13 mouse cellular contexts compared by ENCODE assay signal in genomic region chr14:110618496-110618920, GRCm38 (mm10).
DNase-seq lines count a peak whose midpoint lies in the region; ATAC-seq and TF ChIP-seq lines count a peak whose summit lies in the region.
"Had no signal": no experiment of that assay in that cellular context is flagged by ENCODE, and none has a peak within 500 bp of the region (broad histone marks: within the 10 kb centered on the region; RNA-seq: fewer than 3 reads in every experiment).

No protein-coding gene starts in this region.

- 47% methylated on average over 3 of the region's 3 CpGs for WGBS in embryonic facial prominence, embryonic 14.5 days
- WGBS in embryonic facial prominence, embryonic 10.5 days = 69% methylated on average over 3 of the region's 3 CpGs
- WGBS in liver, adult 2 months = 65% methylated on average over 3 of the region's 3 CpGs
- 43% methylated on average over 3 of the region's 3 CpGs for WGBS in stomach, embryonic 14.5 days

- H3K4me1 ChIP-seq in embryonic facial prominence, embryonic 14.5 days (ENCODE audit: control insufficient read depth, insufficient read depth, low read length) = no peaks in the 10 kb centered on the region
- no peaks in the 10 kb centered on the region for H3K4me1 ChIP-seq in embryonic facial prominence, embryonic 10.5 days
- H3K4me1 ChIP-seq in liver, adult 2 months (ENCODE audit: control insufficient read depth, insufficient read depth, low read length) = no peaks in the 10 kb centered on the region
- 0 out of 2 replicates have a peak, but pooled peaks cover 3% of the 10 kb centered on the region for H3K4me1 ChIP-seq in stomach, embryonic 14.5 days (ENCODE audit: control insufficient read depth, insufficient read depth, low read length)
- H3K4me1 ChIP-seq: stomach, embryonic 15.5 days had no signal

- no peak overlapping the region for H3K4me2 ChIP-seq in embryonic facial prominence, embryonic 14.5 days (ENCODE audit: low read depth, low read length)
- H3K4me2 ChIP-seq in stomach, embryonic 14.5 days (replicated peaks; ENCODE audit: low read depth, low read length) = peak overlapping the region; percentile 18; the same call in 1 of the 2 replicates
- H3K4me2 ChIP-seq: limb, embryonic 13.5 days; stomach, embryonic 15.5 days had no signal

- no peak for TF ChIP-seq CTCF in liver, adult 2 months (IDR thresholded peaks at IDR 0.05; ENCODE audit: low read depth, low read length)

- no peak overlapping the region for H3K9ac ChIP-seq in embryonic facial prominence, embryonic 14.5 days (ENCODE audit: low read depth, low read length)
- no peak overlapping the region for H3K9ac ChIP-seq in liver, adult 2 months (ENCODE audit: low read depth, low read length)
- no peak overlapping the region for H3K9ac ChIP-seq in stomach, embryonic 14.5 days (replicated peaks; ENCODE audit: low read depth, low read length)
- H3K9ac ChIP-seq: limb, embryonic 13.5 days; stomach, embryonic 15.5 days had no signal

- no peak overlapping the region for H3K27ac ChIP-seq in embryonic facial prominence, embryonic 14.5 days (replicated peaks; ENCODE audit: low read depth, low read length)
- H3K27ac ChIP-seq in embryonic facial prominence, embryonic 10.5 days (replicated peaks) = no peak overlapping the region
- H3K27ac ChIP-seq in liver, adult 2 months (replicated peaks; ENCODE audit: insufficient read depth, low read depth, low read length) = no peak overlapping the region
- peak overlapping the region; percentile 44; the same call in 1 of the 2 replicates for H3K27ac ChIP-seq in stomach, embryonic 14.5 days (ENCODE audit: low read length)
- H3K27ac ChIP-seq: limb, embryonic 13.5 days; stomach, embryonic 15.5 days had no signal

- H3K79me2 ChIP-seq in liver, adult 2 months (ENCODE audit: control insufficient read depth, insufficient read depth, low read length) = no peaks in the 10 kb centered on the region

- peak; percentile 66 for DNase-seq in embryonic facial prominence, embryonic 14.5 days (ENCODE audit: low spot score)
- DNase-seq in embryonic facial prominence, embryonic 10.5 days (ENCODE audit: low spot score) = no peak
- peak; percentile 4 for DNase-seq in liver, adult 2 months (ENCODE audit: extremely low read depth, low read depth, low spot score)
- no peak for DNase-seq in liver
- peak; percentile 13 for DNase-seq in heart, postnatal 4 days
- no peak for DNase-seq in layer of hippocampus, adult 8-10 months (ENCODE audit: low spot score in 2 of 2)
- no peak for DNase-seq in adrenal gland, adult 18-20 months (ENCODE audit: low spot score in 2 of 2)
- DNase-seq: cerebellum, postnatal 36 days; layer of hippocampus, adult 9-11 months; right cerebral cortex, adult 18-20 months had no signal

- no peak overlapping the region for H3K4me3 ChIP-seq in embryonic facial prominence, embryonic 14.5 days (ENCODE audit: low read depth, low read length)
- no peak overlapping the region for H3K4me3 ChIP-seq in embryonic facial prominence, embryonic 10.5 days
- no peak overlapping the region for H3K4me3 ChIP-seq in liver, adult 2 months (ENCODE audit: insufficient read depth, low read depth, low read length)
- H3K4me3 ChIP-seq in stomach, embryonic 14.5 days (ENCODE audit: low read depth, low read length) = no peak overlapping the region
- H3K4me3 ChIP-seq: limb, embryonic 13.5 days; stomach, embryonic 15.5 days had no signal

- no peak for ATAC-seq in embryonic facial prominence, embryonic 14.5 days (ENCODE audit: low read depth)
- no peak for ATAC-seq in stomach, embryonic 14.5 days (ENCODE audit: insufficient number of reproducible peaks, insufficient read depth, low FRiP score, low read depth)

- no peaks in the 10 kb centered on the region for H3K27me3 ChIP-seq in embryonic facial prominence, embryonic 14.5 days (replicated peaks; ENCODE audit: control insufficient read depth, insufficient read depth, low read length)
- no peaks in the 10 kb centered on the region for H3K27me3 ChIP-seq in embryonic facial prominence, embryonic 10.5 days (replicated peaks; ENCODE audit: low read depth, poor library complexity, severe bottlenecking)
- H3K27me3 ChIP-seq in liver, adult 2 months (ENCODE audit: control insufficient read depth, insufficient read depth, low read length) = no peaks in the 10 kb centered on the region
- H3K27me3 ChIP-seq in stomach, embryonic 14.5 days (ENCODE audit: control insufficient read depth, insufficient read depth, low read length) = no peaks in the 10 kb centered on the region
- H3K27me3 ChIP-seq: limb, embryonic 13.5 days; stomach, embryonic 15.5 days had no signal

- H3K9me3 ChIP-seq in embryonic facial prominence, embryonic 14.5 days (ENCODE audit: control insufficient read depth, low read length) = no peaks in the 10 kb centered on the region
- H3K9me3 ChIP-seq in embryonic facial prominence, embryonic 10.5 days = no peaks in the 10 kb centered on the region
- H3K9me3 ChIP-seq in stomach, embryonic 14.5 days (ENCODE audit: control insufficient read depth, low read depth, low read length) = no peaks in the 10 kb centered on the region
- H3K9me3 ChIP-seq: limb, embryonic 13.5 days; stomach, embryonic 15.5 days had no signal

- no peak for TF ChIP-seq POLR2A in liver, adult 2 months (IDR thresholded peaks at IDR 0.05; ENCODE audit: extremely low read depth, insufficient read depth, low read length)

- no peaks in the 10 kb centered on the region for H3K36me3 ChIP-seq in embryonic facial prominence, embryonic 14.5 days (ENCODE audit: control insufficient read depth, insufficient read depth, low read length)
- H3K36me3 ChIP-seq in embryonic facial prominence, embryonic 10.5 days (replicated peaks) = no peaks in the 10 kb centered on the region
- no peaks in the 10 kb centered on the region for H3K36me3 ChIP-seq in liver, adult 2 months (ENCODE audit: control insufficient read depth, insufficient read depth, low read length)
- no peaks in the 10 kb centered on the region for H3K36me3 ChIP-seq in stomach, embryonic 14.5 days (ENCODE audit: control insufficient read depth, insufficient read depth, low read length)
- H3K36me3 ChIP-seq: limb, embryonic 13.5 days; stomach, embryonic 15.5 days had no signal

Comparison
In these comparisons a context has a peak if more than half of its experiments do, and no peak if none do; other contexts are left out.
1. DNase-seq: peak in embryonic facial prominence, embryonic 14.5 days (single experiment), liver, adult 2 months (single experiment) and heart, postnatal 4 days (single experiment); none in embryonic facial prominence, embryonic 10.5 days (single experiment), liver (single experiment), layer of hippocampus, adult 8-10 months (0 of 2) and adrenal gland, adult 18-20 months (0 of 2).